Mouse (Mus musculus) hindbrain, embryonic 13.5 days (tissue): ENCODE measurements around the gene Itgb5. TPM values are rescaled to one million over a fixed set of nuclear protein-coding genes. Genes with fewer than 3 reads are reported as not detected.

Experiments used
- ATAC-seq: fragments of 200-750 bp; cut with Nextera tagmentation; 2 replicates; pipeline ENCODE4 v1.8.0; 2017; ENCODE audit warnings: moderate TSS enrichment; ENCODE audit not compliant: low FRiP score
- H3K27ac ChIP-seq: fragments of 300-500 bp; sonication (generic); 2 replicates; pipeline ENCODE4 v1.5.1; 2015; ENCODE audit warnings: inconsistent platforms, mild to moderate bottlenecking, moderate library complexity
- H3K27me3 ChIP-seq: fragments of 300-500 bp; sonication (generic); 2 replicates; pipeline ENCODE4 v1.6.1; 2015; ENCODE audit warnings: mild to moderate bottlenecking, inconsistent platforms
- H3K36me3 ChIP-seq: fragments of 300-500 bp; sonication (generic); 2 replicates; pipeline ENCODE4 v1.6.1; 2015; ENCODE audit warnings: mild to moderate bottlenecking, inconsistent platforms
- H3K4me1 ChIP-seq: fragments of 300-500 bp; sonication (generic); replicated peaks from 2 replicates; pipeline ENCODE4 v1.6.1; 2015; ENCODE audit warnings: inconsistent platforms
- H3K4me2 ChIP-seq: fragments of 300-500 bp; sonication (generic); 2 replicates; pipeline ENCODE4 v1.6.1; 2015; ENCODE audit warnings: inconsistent platforms, mild to moderate bottlenecking, moderate library complexity
- H3K4me3 ChIP-seq: fragments of 300-500 bp; sonication (generic); 2 replicates; pipeline ENCODE4 v1.5.1; 2015; ENCODE audit warnings: mild to moderate bottlenecking, inconsistent platforms
- H3K9ac ChIP-seq: fragments of 300-500 bp; sonication (generic); 2 replicates; pipeline ENCODE4 v1.6.1; 2015; ENCODE audit warnings: mild to moderate bottlenecking, inconsistent platforms
- H3K9me3 ChIP-seq: fragments of 300-500 bp; sonication (generic); 2 replicates; pipeline ENCODE4 v1.6.1; 2016; ENCODE audit warnings: inconsistent platforms
- WGBS: fragments of 180-500 bp; shearing (Covaris S2); methylation state at CpG from one replicate; pipeline ENCODE4 v1.1.7; 2015; 5-methylcytosine and 5-hydroxymethylcytosine counted together
- polyA plus RNA-seq: library from polyadenylated mRNA; unstranded; fragments of >200 nt; fragmentation: Nextera tagmentation; extraction: Ambion mirVana; gene quantifications from 2 replicates; pipeline ENCODE4 v1.2.1, GENCODE M21; 2015

Gene Itgb5
- polyA plus RNA-seq, 1 experiment from 2014 or later = 11.0 TPM

GRCm38 (mm10) chr16:33940095-33940494, 110.6 kb downstream of the Itgb5 start:
- 85% methylated on average over 5 of the region's 5 CpGs for WGBS
- H3K27me3 ChIP-seq = 0 out of 2 replicates have a peak, but pooled peaks cover 3% of the 10 kb centered on the region
- no peaks in the 10 kb centered on the region for H3K36me3 ChIP-seq
- ATAC-seq = no peak
- no peak overlapping the region for H3K4me3 ChIP-seq
- no peak overlapping the region for H3K4me2 ChIP-seq
- H3K27ac ChIP-seq = no peak overlapping the region
- no peaks in the 10 kb centered on the region for H3K9me3 ChIP-seq
- H3K4me1 ChIP-seq = peaks cover 51% of the 10 kb centered on the region
- H3K9ac ChIP-seq = no peak overlapping the region

GRCm38 (mm10) chr16:33941271-33941781, 111.9 kb downstream of the Itgb5 start:
- Histone ChIP-seq H3K27ac (0 out of 2 replicates have a peak overlapping the region, but pooled peaks have one; percentile 60), H3K36me3 (no peaks in the 10 kb centered on the region), H3K9me3 (no peaks in the 10 kb centered on the region), H3K4me2 (0 out of 2 replicates have a peak overlapping the region, but pooled peaks have one; percentile 13), H3K27me3 (no peaks in the 10 kb centered on the region), H3K9ac (no peak overlapping the region), H3K4me3 (no peak overlapping the region), H3K4me1 (peaks cover 51% of the 10 kb centered on the region)
- WGBS = 45% methylated on average over 11 of the region's 11 CpGs
- ATAC-seq = peak; percentile 11; the same call in 1 of the 2 replicates

- no peaks in the 10 kb centered on the region for H3K9me3 ChIP-seq
- H3K27me3 ChIP-seq = no peaks in the 10 kb centered on the region
- no peak overlapping the region for H3K4me2 ChIP-seq
- no peak overlapping the region for H3K4me3 ChIP-seq
- 64% methylated on average over 11 of the region's 11 CpGs for WGBS
- no peak overlapping the region for H3K27ac ChIP-seq
- H3K36me3 ChIP-seq = no peaks in the 10 kb centered on the region
- ATAC-seq = no peak
- no peak overlapping the region for H3K9ac ChIP-seq
- H3K4me1 ChIP-seq = peaks cover 51% of the 10 kb centered on the region
Measured at GRCm38 (mm10) chr16:33942341-33942740, 112.9 kb downstream of the Itgb5 start.

- WGBS = 97% methylated on average over 6 of the region's 6 CpGs
- ATAC-seq = no peak
- Histone ChIP-seq H3K9ac (no peak overlapping the region), H3K27ac (no peak overlapping the region), H3K27me3 (no peaks in the 10 kb centered on the region), H3K4me3 (no peak overlapping the region), H3K9me3 (no peaks in the 10 kb centered on the region), H3K4me1 (peaks cover 51% of the 10 kb centered on the region), H3K4me2 (no peak overlapping the region), H3K36me3 (no peaks in the 10 kb centered on the region)
Measured at GRCm38 (mm10) chr16:33943388-33943787, 113.9 kb downstream of the Itgb5 start.

- no peak overlapping the region for H3K27ac ChIP-seq
- peaks cover 53% of the 10 kb centered on the region for H3K4me1 ChIP-seq
- no peak overlapping the region for H3K4me3 ChIP-seq
- no peak overlapping the region for H3K9ac ChIP-seq
- H3K9me3 ChIP-seq = no peaks in the 10 kb centered on the region
- H3K36me3 ChIP-seq = no peaks in the 10 kb centered on the region
- H3K27me3 ChIP-seq = no peaks in the 10 kb centered on the region
- no peak for ATAC-seq
- WGBS = 71% methylated on average over 4 of the region's 4 CpGs
- H3K4me2 ChIP-seq = no peak overlapping the region
Measured at GRCm38 (mm10) chr16:33944126-33944525, 114.7 kb downstream of the Itgb5 start.

GRCm38 (mm10) chr16:33944772-33945171, 115.3 kb downstream of the Itgb5 start:
- 42% methylated on average over 6 of the region's 6 CpGs for WGBS

GRCm38 (mm10) chr16:33946021-33946420, 116.6 kb downstream of the Itgb5 start:
- Histone ChIP-seq H3K27me3 (no peaks in the 10 kb centered on the region), H3K9ac (no peak overlapping the region), H3K4me1 (peaks cover 38% of the 10 kb centered on the region), H3K36me3 (no peaks in the 10 kb centered on the region), H3K4me2 (no peak overlapping the region), H3K27ac (no peak overlapping the region), H3K9me3 (no peaks in the 10 kb centered on the region), H3K4me3 (no peak overlapping the region)
- no peak for ATAC-seq
- 76% methylated on average over 7 of the region's 7 CpGs for WGBS

More at GRCm38 (mm10) chr16:33944772-33945171, 115.3 kb downstream of the Itgb5 start:
- H3K27ac ChIP-seq = no peak overlapping the region
- no peak for ATAC-seq
- no peak overlapping the region for H3K4me3 ChIP-seq
- H3K27me3 ChIP-seq = no peaks in the 10 kb centered on the region
- no peaks in the 10 kb centered on the region for H3K9me3 ChIP-seq
- no peak overlapping the region for H3K9ac ChIP-seq
- no peak overlapping the region for H3K4me2 ChIP-seq
- H3K4me1 ChIP-seq = peaks cover 50% of the 10 kb centered on the region
- no peaks in the 10 kb centered on the region for H3K36me3 ChIP-seq

- H3K4me1 ChIP-seq = peaks cover 19% of the 10 kb centered on the region
- no peak overlapping the region for H3K4me2 ChIP-seq
- H3K27me3 ChIP-seq = no peaks in the 10 kb centered on the region
- no peak for ATAC-seq
- no peak overlapping the region for H3K27ac ChIP-seq
- H3K36me3 ChIP-seq = peaks cover 5% of the 10 kb centered on the region; the same call in 1 of the 2 replicates
- WGBS = 86% methylated on average over 17 of the region's 17 CpGs
- H3K9ac ChIP-seq = no peak overlapping the region
- no peak overlapping the region for H3K4me3 ChIP-seq
- no peaks in the 10 kb centered on the region for H3K9me3 ChIP-seq
Measured at GRCm38 (mm10) chr16:33947664-33948571, 118.5 kb downstream of the Itgb5 start.

- WGBS = 85% methylated on average over 6 of the region's 6 CpGs
- ATAC-seq = no peak
- H3K4me3 ChIP-seq = no peak overlapping the region
- H3K27me3 ChIP-seq = no peaks in the 10 kb centered on the region
- no peaks in the 10 kb centered on the region for H3K9me3 ChIP-seq
- H3K9ac ChIP-seq = no peak overlapping the region
- H3K4me1 ChIP-seq = 0 out of 2 replicates have a peak, but pooled peaks cover 3% of the 10 kb centered on the region
- peaks cover 30% of the 10 kb centered on the region for H3K36me3 ChIP-seq
- no peak overlapping the region for H3K27ac ChIP-seq
- no peak overlapping the region for H3K4me2 ChIP-seq
Measured at GRCm38 (mm10) chr16:33950386-33950785, 120.9 kb downstream of the Itgb5 start.

- Histone ChIP-seq H3K36me3 (peaks cover 34% of the 10 kb centered on the region), H3K4me1 (0 out of 2 replicates have a peak, but pooled peaks cover 3% of the 10 kb centered on the region), H3K4me3 (no peak overlapping the region), H3K27me3 (no peaks in the 10 kb centered on the region), H3K9ac (no peak overlapping the region), H3K27ac (no peak overlapping the region), H3K4me2 (no peak overlapping the region), H3K9me3 (no peaks in the 10 kb centered on the region)
- 39% methylated on average over 4 of the region's 4 CpGs for WGBS
- ATAC-seq = peak; percentile 49; the same call in 1 of the 2 replicates
Measured at GRCm38 (mm10) chr16:33950830-33951229, 121.4 kb downstream of the Itgb5 start.

- Histone ChIP-seq H3K9ac (no peak overlapping the region), H3K4me1 (0 out of 2 replicates have a peak, but pooled peaks cover 3% of the 10 kb centered on the region), H3K27me3 (no peaks in the 10 kb centered on the region), H3K4me3 (no peak overlapping the region), H3K27ac (no peak overlapping the region), H3K9me3 (no peaks in the 10 kb centered on the region), H3K4me2 (no peak overlapping the region), H3K36me3 (peaks cover 53% of the 10 kb centered on the region)
- 89% methylated on average over 4 of the region's 4 CpGs for WGBS
- ATAC-seq = no peak
Measured at GRCm38 (mm10) chr16:33953008-33953407, 123.5 kb downstream of the Itgb5 start.

GRCm38 (mm10) chr16:33954793-33955192, 125.3 kb downstream of the Itgb5 start:
- Histone ChIP-seq H3K4me3 (no peak overlapping the region), H3K9ac (no peak overlapping the region), H3K4me2 (no peak overlapping the region), H3K27ac (no peak overlapping the region), H3K9me3 (no peaks in the 10 kb centered on the region), H3K36me3 (peaks cover 70% of the 10 kb centered on the region), H3K4me1 (no peaks in the 10 kb centered on the region), H3K27me3 (no peaks in the 10 kb centered on the region)
- 89% methylated on average over 1 of the region's 1 CpGs for WGBS
- ATAC-seq = no peak
